Mouse (Mus musculus) testis, adult 2 months (tissue): ENCODE data around the gene Lztr1.

Source experiments
- CTCF ChIP-seq: fragments of 200-500 bp; IDR thresholded peaks from 2 replicates; pipeline ENCODE4 v1.5.1; 2012; ENCODE audit warnings: low read depth, mild to moderate bottlenecking, inconsistent platforms, low read length, moderate library complexity; ENCODE audit not compliant: control insufficient read depth, insufficient read depth, insufficient replicate concordance
- POLR2A ChIP-seq: fragments of 200-500 bp; IDR thresholded peaks from 2 replicates; pipeline ENCODE4 v1.6.1; 2012; ENCODE audit warnings: low read depth, mild to moderate bottlenecking, inconsistent platforms, low read length, moderate library complexity; ENCODE audit not compliant: control insufficient read depth

- no peak for TF ChIP-seq POLR2A
- TF ChIP-seq CTCF: peak; percentile 35; the same call in 1 of the 2 replicates
These were observed 34.4 kb upstream of the Lztr1 start for GRCm38 (mm10) chr16:17474091-17474490.
